Comparison of ENCODE assay signal across 15 mouse cellular contexts in genomic region chr16:63665897-63666464, GRCm38 (mm10).
"Had no signal": no experiment of that assay in that cellular context is flagged by ENCODE, and none has a peak within 500 bp of the region (broad histone marks: within the 10 kb centered on the region; RNA-seq: fewer than 3 reads in every experiment).

No protein-coding gene starts in this region.

- ATAC-seq: inflammation-experienced regulatory T-cells, adult 6 months; liver, embryonic 12.5 days; midbrain, embryonic 16.5 days had no signal

- H3K4me2 ChIP-seq: limb, embryonic 12.5 days; liver, embryonic 12.5 days; liver, embryonic 15.5 days; midbrain, embryonic 12.5 days had no signal

- H3K4me3 ChIP-seq: layer of hippocampus, adult 2 months; limb, embryonic 12.5 days; liver, embryonic 12.5 days; liver, embryonic 15.5 days; midbrain, embryonic 12.5 days had no signal

- H3K4me1 ChIP-seq: limb, embryonic 12.5 days; liver, embryonic 12.5 days; liver, embryonic 15.5 days; midbrain, embryonic 12.5 days had no signal

- H3K27ac ChIP-seq: layer of hippocampus, adult 2 months; limb, embryonic 12.5 days; liver, embryonic 12.5 days; liver, embryonic 15.5 days; midbrain, embryonic 12.5 days had no signal

- H3K9ac ChIP-seq: limb, embryonic 12.5 days; liver, embryonic 12.5 days; liver, embryonic 15.5 days; midbrain, embryonic 12.5 days had no signal

- H3K9me3 ChIP-seq: limb, embryonic 12.5 days; liver, embryonic 12.5 days; liver, embryonic 15.5 days; midbrain, embryonic 12.5 days had no signal

- H3K27me3 ChIP-seq: limb, embryonic 12.5 days; liver, embryonic 12.5 days; liver, embryonic 15.5 days; midbrain, embryonic 12.5 days had no signal

- DNase-seq: kidney, adult 18-20 months; kidney, adult 9 months; kidney, postnatal 25 days; layer of hippocampus, adult 9-11 months; liver; lung, postnatal 14 days; thymus, adult 18-20 months; thymus, postnatal 36 days had no signal

- H3K36me3 ChIP-seq: limb, embryonic 12.5 days; liver, embryonic 12.5 days; liver, embryonic 15.5 days; midbrain, embryonic 12.5 days had no signal
